Mouse (Mus musculus): ENCODE measurements around the gene Lhb. TPM values are rescaled to one million over a fixed set of nuclear protein-coding genes. Genes with fewer than 3 reads are reported as not detected.
"Not testable (repeated sequence)": the region's sequence is repeated elsewhere in the genome, so short reads cannot be mapped to it uniquely, and the experiment has no call there.

The Lhb gene
- 0.92 and 2.0 TPM in 2 replicates for polyA plus RNA-seq (2015; fragmentation: Nextera tagmentation; extraction: Ambion mirVana)

GRCm38 (mm10) chr7:45420615-45420919 is at the start of gene Lhb:
TSS of gene Lhb (plus strand) at chr7:45420820.
- no peak for ATAC-seq (ENCODE audit: low FRiP score, low read depth)
- Histone ChIP-seq H3K9ac (no peak within 1 kb of the TSS), H3K36me3 (peaks cover 42% of the 10 kb centered on the region), H3K4me2 (no peak within 1 kb of the TSS), H3K27ac (replicated peaks) (no peak within 1 kb of the TSS), H3K27me3 (peaks cover 61% of the 10 kb centered on the region), H3K4me1 (replicated peaks) (peaks cover 1% of the 10 kb centered on the region; the same call in 1 of the 2 replicates), H3K9me3 (no peaks in the 10 kb centered on the region), H3K4me3 (no peak within 1 kb of the TSS)
- WGBS = 65% methylated on average over 6 of the region's 6 CpGs

DNA sequence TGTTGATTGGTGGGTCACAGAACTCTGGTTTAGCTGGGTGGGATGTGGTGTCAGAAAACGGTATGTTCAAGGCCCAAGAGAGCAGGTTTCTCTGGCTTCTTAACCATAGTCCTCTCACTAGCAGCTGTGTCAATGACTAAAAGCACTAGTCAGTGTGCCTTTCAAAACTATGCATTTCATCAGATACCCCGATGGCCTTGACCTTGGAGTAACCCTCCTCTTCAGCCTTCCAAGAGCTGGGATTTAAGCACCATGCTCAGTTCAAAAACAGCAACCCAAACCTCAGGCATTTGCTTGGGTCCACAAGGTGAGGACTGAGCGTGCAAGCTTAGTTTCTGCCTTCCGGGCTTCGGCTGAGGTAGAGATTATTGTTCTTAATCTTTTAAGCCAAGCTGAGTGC is 48.2 kb upstream of the Lhb start:
- Histone ChIP-seq H3K27me3 (peaks cover 9% of the 10 kb centered on the region), H3K9me3 (no peaks in the 10 kb centered on the region), H3K9ac (no peak overlapping the region), H3K4me3 (no peak overlapping the region), H3K4me1 (replicated peaks) (peaks cover 34% of the 10 kb centered on the region), H3K36me3 (peaks cover 38% of the 10 kb centered on the region), H3K27ac (replicated peaks) (no peak overlapping the region), H3K4me2 (no peak overlapping the region)
- 86% methylated on average over 5 of the region's 5 CpGs for WGBS
- no peak for ATAC-seq (ENCODE audit: low FRiP score, low read depth)

DNA sequence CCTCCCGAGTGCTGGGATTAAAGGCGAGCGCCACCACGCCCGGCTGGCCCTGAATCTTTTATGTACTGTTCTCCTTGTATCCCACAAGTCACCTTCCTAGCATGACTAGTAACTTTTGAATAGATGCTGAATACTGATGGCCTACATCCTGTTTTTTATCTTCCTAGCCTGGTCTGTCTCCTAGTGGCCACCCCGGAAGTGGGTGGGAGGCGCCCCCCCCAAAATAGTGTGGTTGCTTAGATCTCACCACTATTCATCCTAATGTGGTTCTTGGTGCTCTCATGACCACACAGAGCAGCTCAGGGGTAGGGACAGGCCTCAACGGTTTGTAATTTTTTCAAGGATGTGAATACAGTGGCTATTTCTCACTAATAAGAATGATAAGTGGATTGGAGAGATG is 46.0 kb upstream of the Lhb start:
- peaks cover 60% of the 10 kb centered on the region for H3K36me3 ChIP-seq
- H3K9ac ChIP-seq = no peak overlapping the region
- H3K27me3 ChIP-seq = no peaks in the 10 kb centered on the region
- H3K27ac ChIP-seq (replicated peaks) = no peak overlapping the region
- no peak for ATAC-seq (ENCODE audit: low FRiP score, low read depth)
- no peak overlapping the region for H3K4me2 ChIP-seq
- WGBS = 96% methylated on average over 8 of the region's 8 CpGs
- H3K4me3 ChIP-seq = no peak overlapping the region
- H3K4me1 ChIP-seq (replicated peaks) = peaks cover 14% of the 10 kb centered on the region
- H3K9me3 ChIP-seq = no peaks in the 10 kb centered on the region

GRCm38 (mm10) chr7:45376057-45376456 is 44.6 kb upstream of the Lhb start:
- ATAC-seq (ENCODE audit: low FRiP score, low read depth) = no peak

DNA sequence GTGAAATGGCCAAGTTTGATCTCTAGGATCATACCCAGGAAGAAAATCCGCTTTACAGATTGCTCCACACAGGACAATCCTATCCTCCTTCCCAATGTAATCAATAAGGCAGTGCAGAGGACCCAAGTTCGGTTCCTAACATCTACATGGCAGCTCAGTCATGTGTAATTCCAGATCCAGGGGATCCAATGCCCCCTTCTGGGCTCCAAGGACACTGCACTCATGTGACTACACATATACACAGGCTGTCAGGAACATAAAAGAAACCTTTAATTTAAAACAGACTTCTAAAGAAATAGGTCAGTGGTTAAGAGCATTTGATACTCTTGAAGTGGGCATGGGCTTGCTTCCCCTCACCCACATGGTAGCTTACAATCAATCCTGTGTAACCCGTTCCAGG is 34.5 kb upstream of the Lhb start:
- Histone ChIP-seq H3K4me2 (no peak overlapping the region), H3K27ac (replicated peaks) (no peak overlapping the region), H3K9ac (no peak overlapping the region), H3K4me1 (replicated peaks) (no peaks in the 10 kb centered on the region), H3K4me3 (no peak overlapping the region), H3K27me3 (no peaks in the 10 kb centered on the region), H3K36me3 (peaks cover 94% of the 10 kb centered on the region), H3K9me3 (no peaks in the 10 kb centered on the region)
- no peak for ATAC-seq (ENCODE audit: low FRiP score, low read depth)
- 93% methylated on average over 3 of the region's 3 CpGs for WGBS

More at GRCm38 (mm10) chr7:45376057-45376456, 44.6 kb upstream of the Lhb start:
- no peak overlapping the region for H3K9ac ChIP-seq
- no peaks in the 10 kb centered on the region for H3K9me3 ChIP-seq
- H3K4me3 ChIP-seq = no peak overlapping the region
- H3K4me1 ChIP-seq (replicated peaks) = no peaks in the 10 kb centered on the region
- H3K4me2 ChIP-seq = no peak overlapping the region
- 73% methylated on average over 1 of the region's 1 CpGs for WGBS
- no peaks in the 10 kb centered on the region for H3K27me3 ChIP-seq
- peaks cover 74% of the 10 kb centered on the region for H3K36me3 ChIP-seq
- H3K27ac ChIP-seq (replicated peaks) = no peak overlapping the region

DNA sequence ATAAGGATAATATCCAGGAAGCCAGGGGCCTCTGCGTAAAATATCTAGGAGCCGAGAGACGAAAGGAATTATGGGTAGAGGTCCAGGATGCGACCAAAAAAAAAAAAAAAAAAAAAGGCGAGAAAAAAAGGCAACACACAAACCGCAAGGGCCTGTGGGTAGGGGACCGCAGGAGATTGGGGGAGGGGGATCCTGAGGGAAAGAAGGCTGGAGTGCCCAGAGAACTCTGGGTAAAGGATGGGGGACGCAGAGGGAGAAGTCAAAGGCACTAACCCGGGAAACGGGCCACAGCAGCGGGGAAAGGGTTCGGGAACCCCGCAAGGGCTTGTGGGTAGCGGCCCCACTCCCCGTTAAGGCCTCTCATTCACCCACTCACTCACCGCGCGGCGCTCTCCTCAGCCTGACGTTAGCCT is 25.5 kb upstream of the Lhb start:
- H3K36me3 ChIP-seq = peaks cover 22% of the 10 kb centered on the region
- H3K9ac ChIP-seq = peak overlapping the region; percentile 77
- H3K4me3 ChIP-seq = peak overlapping the region; percentile 80
- under 1% methylated on average over 19 of the region's 20 CpGs for WGBS
- ATAC-seq (ENCODE audit: low FRiP score, low read depth) = peak; percentile 78
- peaks cover 25% of the 10 kb centered on the region for H3K4me1 ChIP-seq (replicated peaks)
- no peaks in the 10 kb centered on the region for H3K27me3 ChIP-seq
- H3K4me2 ChIP-seq = peak overlapping the region; percentile 80
- peak overlapping the region; percentile 96 for H3K27ac ChIP-seq (replicated peaks)
- H3K9me3 ChIP-seq = no peaks in the 10 kb centered on the region

- peak within 1 kb of the TSS; percentile 80 for H3K4me2 ChIP-seq
- peak within 1 kb of the TSS; percentile 96 for H3K27ac ChIP-seq (replicated peaks)
- H3K36me3 ChIP-seq = peaks cover 16% of the 10 kb centered on the region
- no peaks in the 10 kb centered on the region for H3K27me3 ChIP-seq
- peaks cover 25% of the 10 kb centered on the region for H3K4me1 ChIP-seq (replicated peaks)
- H3K9me3 ChIP-seq = no peaks in the 10 kb centered on the region
- peak within 1 kb of the TSS; percentile 77 for H3K9ac ChIP-seq
- under 1% methylated on average over 60 of the region's 60 CpGs for WGBS
- H3K4me3 ChIP-seq = peak within 1 kb of the TSS; percentile 80
- peak; percentile 97 for ATAC-seq (ENCODE audit: low FRiP score, low read depth)
Measured at GRCm38 (mm10) chr7:45395578-45396336, 24.9 kb upstream of the Lhb start, which contains the start of gene Snrnp70. TSS of gene Snrnp70 (minus strand) at chr7:45395742.

GRCm38 (mm10) chr7:45396337-45396775 is 24.3 kb upstream of the Lhb start:
- Histone ChIP-seq H3K27ac (replicated peaks) (peak overlapping the region; percentile 86), H3K4me2 (peak overlapping the region; percentile 71), H3K36me3 (peaks cover 12% of the 10 kb centered on the region), H3K9ac (peak overlapping the region; percentile 48; the same call in 1 of the 2 replicates), H3K4me1 (replicated peaks) (peaks cover 25% of the 10 kb centered on the region), H3K4me3 (peak overlapping the region; percentile 80)
- 3% methylated on average over 3 of the region's 3 CpGs for WGBS
- not testable (repeated sequence) for H3K27me3 ChIP-seq, H3K9me3 ChIP-seq
- peak; percentile 20; the same call in 1 of the 2 replicates for ATAC-seq (ENCODE audit: low FRiP score, low read depth)

- 69% methylated on average over 2 of the region's 2 CpGs for WGBS
- H3K4me3 ChIP-seq = no peak overlapping the region
- H3K9ac ChIP-seq = no peak overlapping the region
- peaks cover 8% of the 10 kb centered on the region for H3K36me3 ChIP-seq
- ATAC-seq (ENCODE audit: low FRiP score, low read depth) = no peak
- no peak overlapping the region for H3K27ac ChIP-seq (replicated peaks)
- H3K4me2 ChIP-seq = no peak overlapping the region
- no peaks in the 10 kb centered on the region for H3K27me3 ChIP-seq
- peaks cover 25% of the 10 kb centered on the region for H3K4me1 ChIP-seq (replicated peaks)
- no peaks in the 10 kb centered on the region for H3K9me3 ChIP-seq
Measured at GRCm38 (mm10) chr7:45396787-45397186, 23.8 kb upstream of the Lhb start.

- no peak for ATAC-seq (ENCODE audit: low FRiP score, low read depth)
- 81% methylated on average over 10 of the region's 10 CpGs for WGBS
- H3K27me3 ChIP-seq = peaks cover 21% of the 10 kb centered on the region
- H3K36me3 ChIP-seq = no peaks in the 10 kb centered on the region
- H3K9ac ChIP-seq = no peak overlapping the region
- H3K4me2 ChIP-seq = no peak overlapping the region
- no peak overlapping the region for H3K27ac ChIP-seq (replicated peaks)
- H3K4me1 ChIP-seq (replicated peaks) = peaks cover 5% of the 10 kb centered on the region; the same call in 1 of the 2 replicates
- H3K9me3 ChIP-seq = no peaks in the 10 kb centered on the region
- no peak overlapping the region for H3K4me3 ChIP-seq
Measured at GRCm38 (mm10) chr7:45401521-45402085, 19.0 kb upstream of the Lhb start.

DNA sequence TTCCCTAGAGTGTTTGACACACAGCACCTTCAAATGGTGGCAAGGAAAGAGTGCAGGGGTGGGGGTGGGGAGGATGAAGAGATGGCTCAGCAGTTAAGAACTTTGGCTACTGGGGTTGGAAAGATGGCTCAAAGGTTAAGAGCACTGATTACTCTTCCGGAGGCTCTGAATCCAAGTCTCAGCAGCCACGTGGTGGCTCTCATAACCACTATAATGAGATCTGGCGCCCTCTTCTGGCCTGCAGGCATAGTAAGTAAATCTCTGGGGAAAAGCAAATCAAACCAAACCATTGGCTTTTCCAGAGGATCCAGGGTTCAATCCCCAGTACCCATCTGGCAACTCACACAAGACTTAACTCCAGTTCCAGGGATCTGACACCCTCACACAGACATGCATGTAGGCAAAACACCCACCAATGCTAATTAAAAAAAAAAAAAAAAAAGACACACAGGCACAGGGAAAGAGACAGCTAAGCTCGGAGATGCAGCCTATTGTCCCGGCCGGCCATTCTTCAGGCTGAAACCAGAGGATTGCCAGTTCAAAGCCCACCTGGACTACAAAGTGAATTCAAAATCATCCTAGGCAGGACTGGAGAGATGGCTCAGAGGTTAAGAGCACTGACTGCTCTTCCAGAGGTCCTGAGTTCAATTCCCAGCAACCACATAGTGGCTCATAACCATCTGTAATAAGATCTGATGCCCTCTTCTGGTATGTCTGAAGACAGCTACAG is 16.9 kb upstream of the Lhb start:
- peaks cover 42% of the 10 kb centered on the region for H3K27me3 ChIP-seq
- H3K27ac ChIP-seq (replicated peaks) = no peak overlapping the region
- no peak for ATAC-seq (ENCODE audit: low FRiP score, low read depth)
- H3K4me2 ChIP-seq = no peak overlapping the region
- H3K4me1 ChIP-seq (replicated peaks) = peaks cover 8% of the 10 kb centered on the region; the same call in 1 of the 2 replicates
- no peaks in the 10 kb centered on the region for H3K36me3 ChIP-seq
- H3K9me3 ChIP-seq = no peaks in the 10 kb centered on the region
- H3K9ac ChIP-seq = no peak overlapping the region
- H3K4me3 ChIP-seq = no peak overlapping the region
- WGBS = 45% methylated on average over 6 of the region's 6 CpGs

All from hindbrain, embryonic 15.5 days (tissue).